Mouse (Mus musculus): ENCODE measurements around the gene Fcgr4. TPM values are rescaled to one million over a fixed set of nuclear protein-coding genes. Genes with fewer than 3 reads are reported as not detected.
"Not testable (repeated sequence)": the region's sequence is repeated elsewhere in the genome, so short reads cannot be mapped to it uniquely, and the experiment has no call there.

Gene Fcgr4
- 0.22 and 0.32 TPM in 2 replicates for polyA plus RNA-seq (2015; fragmentation: Nextera tagmentation; extraction: Ambion mirVana)

DNA sequence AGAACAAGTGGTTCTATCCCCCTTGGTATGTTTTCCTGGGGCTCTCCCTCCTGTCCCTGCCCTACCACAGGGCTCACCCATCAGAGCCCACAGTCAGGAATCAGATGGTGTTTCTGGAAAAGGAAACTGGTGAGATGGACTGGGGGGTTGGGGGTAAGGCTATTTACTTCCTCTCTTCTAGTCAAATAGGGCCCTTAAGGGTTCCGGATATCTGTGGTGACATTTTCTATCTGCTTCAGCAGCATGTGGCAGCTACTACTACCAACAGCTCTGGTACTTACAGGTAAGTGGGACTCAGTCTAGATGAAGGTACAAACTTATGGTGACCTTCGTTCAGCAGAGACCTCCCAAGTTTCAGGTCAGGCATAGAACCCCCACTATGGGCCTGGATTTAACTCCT is at the start of gene Fcgr4:
Gene Fcgr4, plus strand, starts transcription at position 184 of the 400 bp plus-strand sequence.
- H3K4me1 ChIP-seq (replicated peaks; ENCODE audit: control insufficient read depth, insufficient read depth, low read length) = no peaks in the 10 kb centered on the region
- no peak for ATAC-seq
- 87% methylated on average over 2 of the region's 2 CpGs for WGBS
- H3K9ac ChIP-seq (replicated peaks; ENCODE audit: low read depth, low read length) = no peak within 1 kb of the TSS
- H3K4me3 ChIP-seq (replicated peaks; ENCODE audit: low read length) = no peak within 1 kb of the TSS
- no peak within 1 kb of the TSS for H3K27ac ChIP-seq (ENCODE audit: low read length)
- H3K27me3 ChIP-seq (replicated peaks; ENCODE audit: control insufficient read depth, insufficient read depth, low read length) = no peaks in the 10 kb centered on the region
- H3K36me3 ChIP-seq (ENCODE audit: control insufficient read depth, insufficient read depth) = no peaks in the 10 kb centered on the region
- no peak within 1 kb of the TSS for H3K4me2 ChIP-seq (ENCODE audit: low read length)
- H3K9me3 ChIP-seq (ENCODE audit: control insufficient read depth, low read length) = no peaks in the 10 kb centered on the region

DNA sequence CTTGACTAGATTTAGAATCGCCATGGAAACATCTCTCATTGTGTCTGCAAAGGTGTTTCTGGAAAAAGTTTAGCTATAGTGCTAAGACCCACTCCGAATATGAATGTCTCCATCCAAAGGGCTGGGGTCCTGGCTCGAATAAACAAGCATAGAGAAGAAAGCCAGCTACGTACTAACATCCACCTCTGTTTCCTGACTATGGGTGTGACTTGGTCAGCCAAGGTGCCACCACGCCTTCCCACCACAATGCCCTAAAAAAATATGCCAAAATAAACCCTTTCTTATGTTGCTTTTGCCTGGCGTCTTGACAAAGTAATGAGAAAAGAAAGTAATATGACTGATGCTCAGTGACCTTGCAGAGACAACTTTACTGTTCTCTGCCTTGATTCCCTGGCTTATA is 46.2 kb upstream of the Fcgr4 start:
- no peak overlapping the region for H3K4me3 ChIP-seq (replicated peaks; ENCODE audit: low read length)
- ATAC-seq = no peak
- no peaks in the 10 kb centered on the region for H3K4me1 ChIP-seq (replicated peaks; ENCODE audit: control insufficient read depth, insufficient read depth, low read length)
- no peaks in the 10 kb centered on the region for H3K9me3 ChIP-seq (ENCODE audit: control insufficient read depth, low read length)
- no peak overlapping the region for H3K4me2 ChIP-seq (ENCODE audit: low read length)
- H3K27me3 ChIP-seq (replicated peaks; ENCODE audit: control insufficient read depth, insufficient read depth, low read length) = no peaks in the 10 kb centered on the region
- H3K36me3 ChIP-seq (ENCODE audit: control insufficient read depth, insufficient read depth) = no peaks in the 10 kb centered on the region
- 86% methylated on average over 6 of the region's 6 CpGs for WGBS
- H3K27ac ChIP-seq (ENCODE audit: low read length) = no peak overlapping the region
- no peak overlapping the region for H3K9ac ChIP-seq (replicated peaks; ENCODE audit: low read depth, low read length)

DNA sequence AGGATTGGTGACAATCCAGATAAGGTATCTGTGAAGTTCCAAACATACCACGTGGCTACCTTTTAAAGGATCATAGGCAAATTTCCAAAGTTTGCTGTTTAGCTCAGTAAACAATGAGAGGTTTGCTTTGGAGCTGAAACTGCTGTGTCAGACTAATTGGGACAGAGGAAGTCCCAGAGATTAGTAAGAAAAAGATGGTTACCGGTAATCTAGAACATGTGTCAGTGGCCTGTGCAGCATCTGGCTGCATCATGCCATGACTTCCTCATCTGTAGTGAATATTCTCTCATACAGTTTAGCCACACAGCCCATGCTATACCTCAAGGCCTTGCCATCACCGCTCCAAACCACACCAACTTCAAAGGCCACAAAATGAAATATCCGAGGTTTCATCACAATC is 45.8 kb upstream of the Fcgr4 start:
- Histone ChIP-seq H3K27ac (ENCODE audit: low read length) (no peak overlapping the region), H3K4me2 (ENCODE audit: low read length) (no peak overlapping the region), H3K9ac (replicated peaks; ENCODE audit: low read depth, low read length) (no peak overlapping the region), H3K36me3 (ENCODE audit: control insufficient read depth, insufficient read depth) (no peaks in the 10 kb centered on the region), H3K4me3 (replicated peaks; ENCODE audit: low read length) (no peak overlapping the region), H3K27me3 (replicated peaks; ENCODE audit: control insufficient read depth, insufficient read depth, low read length) (no peaks in the 10 kb centered on the region), H3K9me3 (ENCODE audit: control insufficient read depth, low read length) (no peaks in the 10 kb centered on the region), H3K4me1 (replicated peaks; ENCODE audit: control insufficient read depth, insufficient read depth, low read length) (no peaks in the 10 kb centered on the region)
- no peak for ATAC-seq
- WGBS = 84% methylated on average over 4 of the region's 4 CpGs

DNA sequence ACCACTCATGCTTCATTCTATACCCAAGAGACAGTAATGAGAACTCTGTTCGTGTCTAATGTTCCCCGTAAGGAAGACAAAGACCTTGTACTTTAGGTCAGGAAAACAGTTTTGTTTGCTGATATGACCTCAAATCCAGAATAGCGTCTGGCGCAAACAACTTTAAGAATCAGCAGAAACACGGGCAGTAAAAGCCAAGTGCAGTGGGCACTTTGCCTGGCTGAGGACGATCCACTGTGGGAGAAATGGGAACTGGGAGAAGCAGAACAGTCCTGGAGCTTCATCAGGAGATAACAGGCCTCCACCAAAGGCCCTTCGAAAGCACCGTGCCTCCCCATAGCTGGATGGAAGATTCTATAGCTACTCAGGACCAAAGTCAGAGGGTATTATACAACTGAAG is 44.5 kb upstream of the Fcgr4 start:
- Histone ChIP-seq H3K9ac (replicated peaks; ENCODE audit: low read depth, low read length) (no peak overlapping the region), H3K27ac (ENCODE audit: low read length) (no peak overlapping the region), H3K4me3 (replicated peaks; ENCODE audit: low read length) (no peak overlapping the region), H3K4me1 (replicated peaks; ENCODE audit: control insufficient read depth, insufficient read depth, low read length) (no peaks in the 10 kb centered on the region), H3K27me3 (replicated peaks; ENCODE audit: control insufficient read depth, insufficient read depth, low read length) (no peaks in the 10 kb centered on the region), H3K9me3 (ENCODE audit: control insufficient read depth, low read length) (no peaks in the 10 kb centered on the region), H3K4me2 (ENCODE audit: low read length) (no peak overlapping the region), H3K36me3 (ENCODE audit: control insufficient read depth, insufficient read depth) (no peaks in the 10 kb centered on the region)
- WGBS = 86% methylated on average over 8 of the region's 8 CpGs
- ATAC-seq = no peak

DNA sequence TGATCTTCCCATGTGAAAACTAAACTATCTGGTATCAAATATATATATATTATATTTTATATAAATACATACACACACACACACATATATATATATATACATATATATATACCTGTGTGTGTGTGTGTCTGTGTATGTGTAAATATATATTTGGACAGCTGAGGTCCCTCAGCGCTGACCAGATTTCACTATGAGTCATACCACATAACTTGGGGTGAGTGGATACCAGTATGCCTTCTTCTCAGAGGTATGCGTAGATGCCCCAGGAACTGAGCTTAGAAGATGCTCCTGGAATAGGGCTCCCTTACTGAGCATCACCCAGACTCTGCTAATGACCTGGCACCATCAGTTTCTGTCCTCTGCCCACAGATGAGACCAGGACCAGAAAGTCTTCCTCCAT is 44.0 kb upstream of the Fcgr4 start:
- no peaks in the 10 kb centered on the region for H3K4me1 ChIP-seq (replicated peaks; ENCODE audit: control insufficient read depth, insufficient read depth, low read length)
- no peak overlapping the region for H3K4me2 ChIP-seq (ENCODE audit: low read length)
- no peaks in the 10 kb centered on the region for H3K9me3 ChIP-seq (ENCODE audit: control insufficient read depth, low read length)
- no peak overlapping the region for H3K4me3 ChIP-seq (replicated peaks; ENCODE audit: low read length)
- no peak overlapping the region for H3K27ac ChIP-seq (ENCODE audit: low read length)
- 93% methylated on average over 2 of the region's 2 CpGs for WGBS
- no peak overlapping the region for H3K9ac ChIP-seq (replicated peaks; ENCODE audit: low read depth, low read length)
- no peak for ATAC-seq
- no peaks in the 10 kb centered on the region for H3K27me3 ChIP-seq (replicated peaks; ENCODE audit: control insufficient read depth, insufficient read depth, low read length)
- no peaks in the 10 kb centered on the region for H3K36me3 ChIP-seq (ENCODE audit: control insufficient read depth, insufficient read depth)

DNA sequence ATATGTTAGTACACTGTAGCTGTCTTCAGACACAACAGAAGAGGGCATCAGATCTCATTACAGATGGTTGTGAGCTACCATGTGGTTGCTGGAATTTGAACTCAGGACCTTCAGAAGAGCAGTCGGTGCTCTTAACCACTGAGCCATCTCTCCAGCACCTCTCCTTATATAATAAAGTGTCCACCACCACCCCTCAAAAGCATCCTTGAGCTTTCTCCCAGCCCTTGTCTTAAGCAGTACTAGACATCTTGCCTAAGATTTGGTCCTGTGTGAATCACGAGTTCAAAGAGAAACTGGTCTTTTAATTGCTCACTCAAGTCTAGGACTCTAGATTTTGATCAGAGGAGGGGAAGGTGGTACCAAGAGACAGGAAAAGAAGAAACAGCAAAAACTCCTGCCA is 43.4 kb upstream of the Fcgr4 start:
- H3K9ac ChIP-seq (replicated peaks; ENCODE audit: low read depth, low read length); ATAC-seq: not testable (repeated sequence)
- WGBS = 90% methylated on average over 2 of the region's 2 CpGs

DNA sequence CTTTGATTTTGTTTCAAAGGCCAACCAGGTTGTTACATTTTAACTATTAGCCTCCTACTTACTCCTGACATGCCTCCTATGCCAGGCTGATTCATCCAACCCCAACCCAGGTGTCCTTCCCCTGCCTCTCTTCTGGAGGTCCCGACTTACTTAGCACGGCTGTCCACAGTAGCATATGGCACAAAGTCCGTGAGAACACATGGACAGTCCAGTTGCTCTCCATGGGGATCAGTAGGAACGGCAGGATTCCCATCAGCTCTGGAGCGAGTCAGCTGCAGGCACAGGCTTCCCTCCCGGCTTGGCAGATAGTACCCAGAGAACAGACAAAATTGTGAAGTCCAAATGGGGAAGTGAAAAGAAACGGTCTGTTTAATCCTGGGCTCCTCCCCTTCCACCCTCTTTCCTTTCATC is 43.0 kb upstream of the Fcgr4 start:
- no peak overlapping the region for H3K27ac ChIP-seq (ENCODE audit: low read length)
- no peak overlapping the region for H3K9ac ChIP-seq (replicated peaks; ENCODE audit: low read depth, low read length)
- no peaks in the 10 kb centered on the region for H3K36me3 ChIP-seq (ENCODE audit: control insufficient read depth, insufficient read depth)
- ATAC-seq = no peak
- no peaks in the 10 kb centered on the region for H3K9me3 ChIP-seq (ENCODE audit: control insufficient read depth, low read length)
- no peaks in the 10 kb centered on the region for H3K27me3 ChIP-seq (replicated peaks; ENCODE audit: control insufficient read depth, insufficient read depth, low read length)
- H3K4me2 ChIP-seq (ENCODE audit: low read length) = no peak overlapping the region
- H3K4me3 ChIP-seq (replicated peaks; ENCODE audit: low read length) = no peak overlapping the region
- H3K4me1 ChIP-seq (replicated peaks; ENCODE audit: control insufficient read depth, insufficient read depth, low read length) = no peaks in the 10 kb centered on the region
- 78% methylated on average over 7 of the region's 7 CpGs for WGBS

More for the DNA sequence above, 43.4 kb upstream of the Fcgr4 start:
- H3K9me3 ChIP-seq (ENCODE audit: control insufficient read depth, low read length); H3K4me1 ChIP-seq (replicated peaks; ENCODE audit: control insufficient read depth, insufficient read depth, low read length); H3K36me3 ChIP-seq (ENCODE audit: control insufficient read depth, insufficient read depth); H3K4me3 ChIP-seq (replicated peaks; ENCODE audit: low read length); H3K4me2 ChIP-seq (ENCODE audit: low read length); H3K27ac ChIP-seq (ENCODE audit: low read length); H3K27me3 ChIP-seq (replicated peaks; ENCODE audit: control insufficient read depth, insufficient read depth, low read length): not testable (repeated sequence)

DNA sequence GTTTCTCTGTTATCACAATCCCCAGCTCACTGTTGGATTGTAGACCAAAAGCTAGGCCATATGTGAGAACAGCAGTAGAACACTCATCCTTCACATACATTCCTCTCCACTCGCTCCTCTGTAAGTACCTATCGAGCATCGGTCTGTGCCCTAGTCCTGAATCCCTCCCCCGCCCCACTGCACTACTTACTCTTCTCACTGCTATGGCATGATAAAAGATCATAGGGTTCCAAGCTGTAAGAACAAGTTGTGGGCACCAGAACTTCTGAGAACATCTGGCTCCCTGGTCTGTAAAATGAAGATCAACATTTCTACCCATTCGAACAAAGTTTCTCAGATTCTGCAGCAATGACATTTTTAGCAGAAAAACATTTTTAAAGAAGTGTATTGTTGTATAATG is 42.3 kb upstream of the Fcgr4 start, which contains the start of gene Fcgr2b:
Gene Fcgr2b, minus strand, starts transcription at position 101 of the 400 bp plus-strand sequence.
- 95% methylated on average over 5 of the region's 5 CpGs for WGBS

DNA sequence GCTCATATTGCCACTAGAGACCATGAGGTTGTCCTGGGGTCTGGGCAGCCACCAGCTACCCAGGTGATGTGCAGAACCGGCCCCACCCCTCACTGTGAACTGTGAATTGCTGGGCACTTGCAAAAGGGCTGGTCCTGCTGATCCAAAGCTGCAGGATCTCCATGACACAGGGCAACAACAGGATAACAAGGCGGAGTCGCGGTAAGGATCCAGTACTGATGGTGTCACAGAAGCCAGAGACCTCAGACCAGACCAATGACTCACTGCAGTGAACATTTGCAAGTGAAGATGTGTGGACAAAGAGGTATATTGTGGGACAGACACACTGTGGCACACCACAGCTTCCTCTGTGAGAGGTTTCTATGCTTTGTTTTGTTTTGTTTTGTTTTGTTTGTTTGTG is 40.1 kb upstream of the Fcgr4 start:
- H3K9me3 ChIP-seq (ENCODE audit: control insufficient read depth, low read length) = no peaks in the 10 kb centered on the region
- no peaks in the 10 kb centered on the region for H3K36me3 ChIP-seq (ENCODE audit: control insufficient read depth, insufficient read depth)
- no peak overlapping the region for H3K27ac ChIP-seq (ENCODE audit: low read length)
- H3K4me2 ChIP-seq (ENCODE audit: low read length) = no peak overlapping the region
- no peak overlapping the region for H3K9ac ChIP-seq (replicated peaks; ENCODE audit: low read depth, low read length)
- WGBS = 86% methylated on average over 4 of the region's 4 CpGs
- ATAC-seq = no peak
- H3K27me3 ChIP-seq (replicated peaks; ENCODE audit: control insufficient read depth, insufficient read depth, low read length) = no peaks in the 10 kb centered on the region
- H3K4me1 ChIP-seq (replicated peaks; ENCODE audit: control insufficient read depth, insufficient read depth, low read length) = no peaks in the 10 kb centered on the region
- no peak overlapping the region for H3K4me3 ChIP-seq (replicated peaks; ENCODE audit: low read length)

More for the DNA sequence above, 42.3 kb upstream of the Fcgr4 start, which contains the start of gene Fcgr2b:
- no peaks in the 10 kb centered on the region for H3K9me3 ChIP-seq (ENCODE audit: control insufficient read depth, low read length)
- no peaks in the 10 kb centered on the region for H3K36me3 ChIP-seq (ENCODE audit: control insufficient read depth, insufficient read depth)
- no peaks in the 10 kb centered on the region for H3K4me1 ChIP-seq (replicated peaks; ENCODE audit: control insufficient read depth, insufficient read depth, low read length)
- H3K4me2 ChIP-seq (ENCODE audit: low read length) = no peak within 1 kb of the TSS
- H3K9ac ChIP-seq (replicated peaks; ENCODE audit: low read depth, low read length) = no peak within 1 kb of the TSS
- H3K4me3 ChIP-seq (replicated peaks; ENCODE audit: low read length) = no peak within 1 kb of the TSS
- H3K27me3 ChIP-seq (replicated peaks; ENCODE audit: control insufficient read depth, insufficient read depth, low read length) = no peaks in the 10 kb centered on the region
- ATAC-seq = no peak
- H3K27ac ChIP-seq (ENCODE audit: low read length) = no peak within 1 kb of the TSS

DNA sequence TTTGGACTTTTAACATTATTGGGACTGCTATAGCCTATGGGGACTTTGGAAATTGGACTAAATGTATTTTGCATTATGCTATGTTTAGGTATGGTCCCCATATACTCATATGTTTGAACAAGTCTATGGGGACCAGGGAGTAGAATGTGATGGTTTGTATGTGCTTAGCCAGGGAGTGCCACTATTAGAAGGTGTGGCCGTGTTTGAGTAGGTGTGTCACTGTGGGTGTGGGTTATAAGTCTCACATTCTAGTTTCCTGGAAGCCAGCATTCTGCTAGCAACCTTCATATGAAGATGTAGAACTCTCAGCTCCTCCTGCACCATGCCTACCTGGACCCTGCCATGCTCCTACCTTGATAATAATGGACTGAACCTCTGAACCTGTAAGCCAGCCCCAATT is 37.0 kb upstream of the Fcgr4 start:
- WGBS = 91% methylated on average over 1 of the region's 1 CpGs
- not testable (repeated sequence) for H3K4me2 ChIP-seq (ENCODE audit: low read length); ATAC-seq; H3K9me3 ChIP-seq (ENCODE audit: control insufficient read depth, low read length); H3K27me3 ChIP-seq (replicated peaks; ENCODE audit: control insufficient read depth, insufficient read depth, low read length); H3K27ac ChIP-seq (ENCODE audit: low read length); H3K4me3 ChIP-seq (replicated peaks; ENCODE audit: low read length); H3K4me1 ChIP-seq (replicated peaks; ENCODE audit: control insufficient read depth, insufficient read depth, low read length); H3K9ac ChIP-seq (replicated peaks; ENCODE audit: low read depth, low read length); H3K36me3 ChIP-seq (ENCODE audit: control insufficient read depth, insufficient read depth)
